Mouse (Mus musculus) frontal cortex, adult 2 months (tissue): ENCODE measurements around the gene Dnajc16. TPM values are rescaled to one million over a fixed set of nuclear protein-coding genes. Genes with fewer than 3 reads are reported as not detected.
"Not testable (repeated sequence)": the region's sequence is repeated elsewhere in the genome, so short reads cannot be mapped to it uniquely, and the experiment has no call there.

Source experiments
- DNase-seq, 2 experiments: peaks; one replicate each; pipeline ENCODE4 v3.0.0; 2022; ENCODE audit warnings: low spot score in 1 of 2; ENCODE audit errors: extremely low spot score in 1 of 2
- polyA plus RNA-seq: library from polyadenylated mRNA; depleted of rRNA; stranded (reverse); fragments of >200 nt; gene quantifications from 2 replicates; pipeline ENCODE4 v1.2.3, GENCODE M21; 2012

Gene Dnajc16
- polyA plus RNA-seq, 1 experiment: 30.8 TPM

DNA sequence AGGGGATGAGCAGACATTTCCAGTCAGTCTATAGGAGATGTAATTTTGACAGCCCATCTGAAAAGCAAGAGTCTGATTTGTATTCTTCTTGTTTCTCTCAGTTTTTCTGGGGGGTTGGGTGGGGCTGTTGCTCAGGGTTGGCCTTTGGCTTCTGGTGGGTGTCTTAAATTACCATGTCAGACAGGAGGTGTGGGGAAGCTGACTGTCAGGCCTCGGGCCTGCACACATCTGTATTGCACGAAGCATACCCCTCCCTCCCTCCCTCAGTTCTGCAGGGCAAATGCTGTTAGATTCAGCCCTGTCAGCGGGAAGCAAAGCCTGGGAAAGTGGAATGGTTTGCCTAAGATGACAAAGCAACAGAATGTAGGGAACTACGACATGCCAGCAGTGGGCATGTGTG lies 6.2 kb upstream of the Dnajc16 start:
- no peak for DNase-seq

DNA sequence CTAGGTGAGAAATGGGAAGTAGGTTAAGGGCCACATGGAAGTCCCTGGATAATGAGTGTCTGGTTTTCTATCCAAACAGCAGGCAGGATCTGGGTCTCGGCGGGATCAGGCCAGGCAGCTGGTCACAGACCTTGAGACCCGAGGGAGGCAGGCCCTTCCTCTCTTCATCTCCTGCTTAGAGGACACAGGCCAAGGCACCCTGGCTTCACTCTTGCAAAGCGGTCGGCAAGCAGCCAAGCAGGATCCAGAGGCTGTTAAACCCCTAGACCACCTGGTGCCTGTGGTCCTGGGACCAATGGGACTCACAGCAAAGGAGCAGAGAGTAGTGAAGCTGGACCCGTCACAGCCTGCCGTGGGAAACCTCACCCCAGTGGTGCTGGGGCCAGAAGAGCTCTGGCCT lies 5.6 kb upstream of the Dnajc16 start:
- DNase-seq: no peak

DNA sequence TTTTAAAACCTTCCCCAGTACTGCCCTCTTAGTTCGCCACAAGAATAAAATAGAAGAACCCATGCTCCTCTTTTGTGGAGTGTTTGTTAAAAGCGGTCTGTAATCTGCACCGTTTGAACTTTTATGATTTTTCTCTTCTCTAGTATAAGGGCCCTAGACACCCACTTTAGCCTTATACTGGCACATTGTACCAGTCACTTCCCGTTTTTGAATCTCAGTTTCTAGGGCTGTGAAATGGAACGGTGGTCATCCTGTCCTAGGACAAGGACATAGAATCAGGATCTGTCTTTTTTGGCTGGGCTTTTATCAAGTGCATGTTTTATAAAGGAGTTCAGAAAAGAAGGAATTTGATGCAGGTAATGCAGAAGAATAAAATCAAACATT lies 3.4 kb upstream of the Dnajc16 start:
- DNase-seq: no peak

DNA sequence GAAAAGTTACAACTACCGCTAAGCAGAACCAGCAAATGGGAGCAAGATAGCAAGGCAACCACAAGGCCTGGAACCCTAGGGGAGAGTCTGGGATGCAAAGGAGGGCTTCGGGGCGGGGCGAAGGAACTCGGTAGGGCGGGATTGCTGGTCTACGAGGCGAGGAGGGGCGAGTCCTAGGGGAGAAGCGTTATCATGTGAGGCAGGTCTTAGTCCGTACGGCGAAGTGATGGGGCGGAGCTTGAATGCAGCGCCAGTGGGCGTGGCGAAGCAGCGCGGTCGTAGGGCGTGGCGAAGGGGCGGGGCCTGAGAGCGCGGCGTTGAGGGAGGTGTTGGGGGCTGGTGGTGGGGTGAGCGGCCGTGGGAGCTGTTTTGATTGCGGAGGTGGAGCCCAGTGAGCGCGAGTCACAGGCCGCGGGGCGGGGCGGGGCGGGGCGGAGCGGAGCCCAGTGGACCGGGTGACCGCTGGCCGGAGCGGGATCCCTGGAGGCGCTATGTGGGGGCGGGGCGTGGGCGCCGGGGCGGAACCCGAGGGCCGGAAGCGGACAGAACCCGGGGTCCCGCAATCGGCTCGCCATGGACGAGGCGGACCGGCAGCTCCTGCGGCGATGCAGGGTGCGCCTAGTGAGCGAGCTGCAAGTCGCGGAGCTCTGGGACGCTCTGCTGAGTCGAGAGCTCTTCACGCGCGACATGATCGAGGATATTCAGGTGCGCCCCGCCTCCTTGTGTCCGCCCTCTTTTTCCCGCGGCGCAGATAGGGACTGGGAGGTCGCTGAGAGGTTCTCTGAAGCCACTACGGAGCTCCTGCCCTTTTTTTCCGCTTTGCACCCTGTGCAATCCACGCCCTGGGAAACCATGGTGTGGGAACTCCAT lies 2.8 kb upstream of the Dnajc16 start, which contains the start of gene Casp9:
Gene Casp9, plus strand, starts transcription at position 331 of the 870 bp plus-strand sequence.
- peak; percentile 92 to 98 for DNase-seq

DNA sequence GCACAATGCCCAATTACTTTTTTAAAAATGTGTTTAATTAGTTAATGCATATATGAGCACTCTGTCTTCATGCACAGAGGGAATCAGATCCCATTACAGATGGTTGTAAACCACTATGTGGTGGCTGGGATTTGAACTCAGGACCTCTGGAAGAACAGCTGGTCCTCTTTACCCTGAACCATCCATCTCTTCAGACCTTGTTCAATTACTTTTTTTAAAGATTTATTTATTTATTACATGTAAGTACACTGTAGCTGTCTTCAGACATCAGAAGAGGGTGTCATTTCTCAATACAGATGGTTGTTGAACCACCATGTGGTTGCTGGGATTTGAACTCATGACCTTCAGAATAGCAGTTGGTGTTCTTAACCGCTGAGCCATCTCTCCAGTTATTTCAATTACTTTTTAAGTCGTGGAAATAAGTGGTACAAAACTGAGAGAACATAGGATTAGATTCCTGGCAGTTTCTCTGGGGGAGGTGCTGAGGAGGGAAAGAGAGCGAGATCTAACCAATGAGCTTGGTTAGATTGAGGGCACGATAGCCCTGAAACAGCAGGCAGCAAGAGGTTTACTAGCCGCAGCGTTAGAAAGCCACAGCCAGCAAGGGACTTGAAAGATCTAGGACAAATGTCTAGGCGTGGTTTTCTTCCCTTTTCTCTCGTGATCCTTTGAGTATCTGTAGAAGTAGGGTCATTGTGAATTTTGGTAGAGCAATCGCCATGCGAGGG lies 2.0 kb upstream of the Dnajc16 start:
- no peak for DNase-seq

DNA sequence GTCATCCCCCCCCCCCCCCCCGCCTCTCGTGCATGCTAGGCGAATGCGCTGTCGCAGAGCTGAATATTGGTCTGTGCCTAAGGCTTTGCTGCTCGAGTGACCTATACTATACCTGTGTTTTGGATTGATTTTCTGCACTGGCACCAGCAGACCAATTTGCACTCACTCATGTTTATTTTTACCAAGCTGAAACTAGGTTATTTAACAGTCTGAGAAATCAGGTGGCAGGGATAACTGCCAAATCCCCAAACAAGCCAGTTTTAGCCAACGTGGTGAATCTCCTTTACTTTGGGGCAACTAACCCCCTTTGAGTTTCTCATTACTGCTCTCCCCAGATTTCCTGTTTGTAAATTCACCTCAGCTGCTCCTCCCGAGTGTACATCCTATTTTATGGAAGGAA lies 1.2 kb upstream of the Dnajc16 start:
- DNase-seq: no peak

DNA sequence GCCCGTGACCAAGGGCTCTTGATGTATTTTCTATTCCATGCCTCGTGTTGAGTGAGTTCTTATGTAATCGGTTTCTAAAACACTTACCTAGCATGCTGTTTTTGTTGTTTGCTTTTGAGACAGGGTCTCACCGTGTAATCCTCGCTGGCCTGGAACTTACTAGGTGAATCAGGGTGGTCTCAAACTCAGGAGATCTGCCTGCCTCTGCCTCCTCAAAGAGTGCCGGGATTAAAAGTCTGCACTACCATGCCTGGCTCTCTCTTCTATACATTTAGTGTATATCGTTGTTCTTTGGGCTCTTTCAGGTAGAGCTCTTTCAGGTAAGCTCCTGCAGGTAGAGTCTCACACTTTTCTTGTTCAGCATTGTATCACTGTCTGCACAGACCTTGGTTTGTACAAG lies 755 bp upstream of the Dnajc16 start:
- no peak for DNase-seq

DNA sequence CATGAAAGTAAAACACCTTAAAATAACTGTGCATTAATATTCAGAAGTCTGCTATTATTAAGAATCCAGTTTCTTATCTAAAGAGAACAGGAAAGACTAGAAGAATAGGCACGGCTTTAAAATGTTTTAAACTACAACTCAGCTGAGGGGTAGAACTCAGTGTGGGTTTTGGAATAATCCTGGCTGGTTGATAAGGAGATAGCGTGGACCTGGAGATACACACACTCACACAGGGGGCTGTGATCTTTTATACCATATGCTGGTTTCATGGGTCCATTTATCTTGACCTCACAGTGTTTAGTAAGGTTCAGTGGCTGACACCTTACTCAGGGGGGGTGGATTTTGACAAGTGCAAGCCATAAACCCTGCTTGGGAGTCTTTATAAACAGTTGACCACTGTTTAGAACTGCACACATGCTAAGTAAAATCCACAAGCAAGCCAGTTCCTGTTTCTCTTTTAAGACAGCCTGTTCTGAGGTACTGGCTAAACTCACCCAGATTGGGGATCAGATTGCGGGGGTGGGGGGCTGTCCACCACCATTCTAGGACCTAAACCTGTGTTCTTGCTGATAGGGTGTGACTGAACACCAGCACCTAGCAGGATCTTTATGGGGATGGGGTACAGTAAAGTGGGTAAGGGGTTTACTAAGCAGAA lies 1.0 kb downstream of the Dnajc16 start:
- no peak for DNase-seq

DNA sequence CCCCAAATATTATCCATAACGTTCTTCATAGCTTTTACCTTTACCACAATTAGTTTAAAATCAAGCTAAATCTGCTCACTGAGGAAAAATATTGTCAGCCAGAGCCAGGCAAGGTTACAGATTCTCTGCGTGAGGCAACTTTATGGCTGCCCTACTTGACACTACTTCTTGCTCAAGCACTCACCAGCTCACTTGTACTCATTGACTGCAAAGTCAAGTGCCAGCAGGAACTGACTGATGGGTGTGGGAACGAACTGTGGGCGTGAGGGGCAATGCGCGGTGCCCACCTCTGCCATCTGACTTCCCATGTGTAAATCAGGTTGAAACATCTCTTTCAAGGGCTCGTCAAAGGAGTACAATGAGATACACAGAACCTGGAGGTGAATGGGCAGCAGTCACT lies 3.3 kb downstream of the Dnajc16 start:
- no peak for DNase-seq

DNA sequence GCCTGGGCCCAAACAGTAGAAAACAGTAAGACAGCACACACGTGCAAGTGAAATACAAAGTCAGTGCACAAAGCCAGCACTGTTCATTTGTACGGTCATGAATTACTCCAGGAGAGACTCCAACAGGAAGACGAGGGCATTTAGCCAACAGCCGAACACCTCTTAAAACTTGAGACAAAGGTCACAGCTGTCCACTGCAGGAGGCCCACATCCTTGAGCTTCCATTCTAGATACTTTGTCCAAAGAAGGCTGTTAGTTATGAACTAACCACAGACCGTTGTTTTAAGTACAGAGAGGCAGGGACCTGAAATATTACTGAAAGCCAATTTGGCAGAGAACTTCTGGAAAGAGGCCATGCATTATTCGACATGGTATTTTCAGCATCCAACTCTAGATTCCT lies 3.7 kb downstream of the Dnajc16 start:
- no peak for DNase-seq

DNA sequence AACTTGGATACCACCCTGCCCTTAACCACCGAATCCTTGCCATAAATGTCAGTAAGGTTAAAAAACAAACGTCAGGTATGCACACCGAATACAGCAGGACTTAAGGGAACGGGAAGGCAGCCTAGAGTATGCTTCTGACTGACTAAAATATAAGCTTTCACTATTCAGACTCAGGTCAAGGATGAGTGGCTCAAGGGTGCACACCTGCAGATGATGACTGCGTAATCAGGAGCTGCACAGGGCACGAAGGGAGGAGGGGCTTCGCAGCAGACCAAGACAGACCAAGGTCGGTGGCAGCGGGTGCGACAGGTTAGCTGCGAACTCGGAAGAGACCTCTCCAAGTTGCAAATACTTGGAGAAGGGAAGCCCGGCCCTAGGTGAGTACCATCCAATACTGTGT lies 4.6 kb downstream of the Dnajc16 start:
- DNase-seq: no peak

DNA sequence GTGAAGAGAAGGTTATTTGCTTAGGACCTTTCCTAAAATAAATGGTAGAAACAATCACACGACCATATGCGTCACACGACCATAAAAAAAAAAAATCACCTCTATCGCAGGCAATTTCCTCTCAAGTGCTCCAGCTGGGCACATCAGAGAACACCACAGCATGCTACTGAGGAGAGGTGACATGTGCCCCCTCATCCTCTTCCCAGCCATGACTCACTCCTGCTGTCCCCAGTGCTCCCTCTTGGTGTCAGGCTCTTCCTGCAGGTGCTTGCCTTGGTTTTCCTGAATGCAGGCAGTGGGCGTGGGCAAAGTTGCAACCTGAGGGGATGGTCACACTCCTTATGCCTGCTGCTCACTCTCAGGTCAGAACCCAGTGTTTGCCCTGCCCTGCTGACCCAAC lies 5.9 kb downstream of the Dnajc16 start:
- no peak for DNase-seq

DNA sequence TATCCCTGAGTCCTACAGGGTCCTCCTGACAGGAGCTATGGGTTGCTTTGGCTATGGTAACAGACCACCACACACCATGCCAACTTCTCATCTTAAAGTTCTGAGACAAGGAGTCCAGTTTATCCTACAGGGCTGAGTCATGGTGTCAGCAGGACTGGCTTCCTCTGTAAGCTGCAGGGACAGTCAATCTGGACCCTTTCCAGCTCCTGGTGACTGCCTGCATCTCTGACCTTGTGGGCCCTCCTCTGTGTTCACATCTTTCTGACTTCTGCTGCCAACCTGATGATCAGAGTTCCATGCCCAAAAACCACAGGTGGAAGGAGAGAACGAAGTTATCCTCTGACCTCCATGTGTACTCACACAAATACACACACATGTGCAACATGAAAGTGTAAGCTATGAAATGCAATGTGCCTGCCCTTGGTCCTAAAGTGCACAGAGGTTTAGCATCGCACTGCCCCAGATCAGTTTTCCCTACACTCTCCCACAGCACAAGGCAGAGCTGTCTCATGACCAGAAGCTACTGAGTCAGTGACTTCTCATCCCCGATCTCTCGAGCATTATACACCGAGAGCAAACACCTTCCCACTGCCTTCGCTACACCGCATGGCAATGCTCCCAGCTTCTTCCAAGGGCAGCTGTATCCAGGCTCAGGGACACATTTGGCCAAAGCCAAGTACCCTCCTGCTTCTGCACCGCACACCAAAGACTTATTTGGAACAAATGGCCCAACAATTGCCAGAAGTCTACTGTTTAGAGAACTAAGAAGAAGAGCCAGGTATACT lies 9.3 kb downstream of the Dnajc16 start:
- no peak for DNase-seq

DNA sequence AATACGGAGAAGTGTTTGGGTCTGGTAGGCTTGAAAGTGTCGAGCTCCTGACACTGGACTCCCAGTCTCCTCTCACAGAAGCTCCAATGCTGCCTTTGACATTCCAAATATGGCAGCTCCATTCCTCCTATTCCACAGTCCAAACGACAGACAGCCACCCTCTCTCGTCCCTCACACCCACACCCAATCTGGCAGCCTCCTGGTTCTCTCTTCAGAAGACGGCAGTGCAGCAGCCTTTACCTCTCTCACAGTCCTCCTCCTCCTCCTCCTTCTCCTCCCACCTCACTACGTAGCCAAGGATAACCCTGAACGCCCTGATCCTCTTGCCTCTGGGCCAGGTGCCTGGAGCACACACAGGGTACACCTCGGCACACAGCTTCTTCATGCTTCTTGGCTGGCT lies 10.9 kb downstream of the Dnajc16 start:
- peak; percentile 61 to 81 for DNase-seq

DNA sequence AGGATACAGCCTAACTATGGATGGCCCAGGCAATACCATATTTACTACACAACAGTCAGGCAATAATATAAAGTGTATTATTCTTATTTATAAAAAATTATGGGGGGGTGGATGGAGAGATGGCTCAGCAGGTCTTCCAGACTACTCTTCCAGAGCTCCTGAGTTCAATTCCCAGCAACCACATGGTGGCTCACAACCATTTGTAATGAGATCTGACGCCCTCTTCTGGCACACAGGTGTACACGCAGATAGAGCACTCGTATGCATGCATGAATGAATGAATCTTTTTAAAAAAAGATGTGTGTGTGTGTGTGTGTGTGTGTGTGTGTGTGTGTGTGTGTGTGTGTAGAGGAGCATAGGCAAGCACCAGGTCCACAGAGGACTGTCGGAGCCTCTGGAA lies 17.7 kb downstream of the Dnajc16 start:
- not testable (repeated sequence) for DNase-seq

DNA sequence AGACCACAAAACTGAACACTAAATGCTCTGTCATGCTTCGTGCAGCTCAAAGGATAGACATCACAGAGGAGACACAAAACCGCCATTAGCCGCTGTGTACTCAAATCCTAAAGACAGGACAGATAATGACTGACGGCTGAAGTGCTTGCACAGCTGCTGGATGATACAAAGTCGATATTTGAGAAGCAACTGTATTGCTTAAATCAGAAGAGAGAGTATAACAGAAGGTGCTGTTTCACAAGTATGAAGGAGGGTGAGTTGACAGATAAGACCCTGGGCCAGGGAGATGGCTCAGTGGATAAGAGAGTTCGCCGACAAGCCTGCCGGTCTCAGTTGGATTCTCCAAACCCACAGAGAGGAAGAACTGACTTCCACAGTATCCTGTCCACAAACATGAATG lies 18.9 kb downstream of the Dnajc16 start:
- DNase-seq: no peak

DNA sequence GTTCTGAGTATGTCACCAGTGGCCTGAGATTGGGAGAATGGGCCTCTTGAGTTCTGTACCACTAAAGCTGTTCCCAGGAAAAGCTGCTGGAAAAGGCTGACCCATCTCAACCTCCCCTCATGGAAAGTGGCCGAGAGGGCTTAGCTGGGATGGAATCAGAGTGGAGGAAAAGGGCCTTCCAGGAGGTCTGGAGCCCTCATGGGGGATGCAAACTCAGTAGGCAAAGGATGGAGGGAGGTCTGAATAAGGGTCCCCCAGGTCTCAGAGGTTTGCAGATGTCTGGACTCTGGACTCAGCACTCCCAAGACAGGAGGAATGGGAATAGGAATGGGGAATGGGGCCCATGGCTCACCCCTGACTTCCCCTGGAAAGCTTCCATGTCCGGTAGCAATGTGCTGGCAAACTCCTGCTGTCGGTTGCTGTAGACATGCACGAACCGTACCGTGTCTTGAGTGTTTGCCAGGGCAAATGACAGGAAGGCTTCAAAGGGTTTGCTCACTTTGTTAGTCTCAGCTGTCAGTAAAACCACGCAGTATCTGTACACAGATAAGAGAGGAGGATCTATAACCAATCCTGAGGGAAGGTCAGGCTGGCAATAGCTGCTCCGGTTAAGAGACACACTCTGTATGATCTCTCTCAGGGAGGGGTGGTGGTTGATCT lies 21.1 kb downstream of the Dnajc16 start:
- DNase-seq: no peak

DNA sequence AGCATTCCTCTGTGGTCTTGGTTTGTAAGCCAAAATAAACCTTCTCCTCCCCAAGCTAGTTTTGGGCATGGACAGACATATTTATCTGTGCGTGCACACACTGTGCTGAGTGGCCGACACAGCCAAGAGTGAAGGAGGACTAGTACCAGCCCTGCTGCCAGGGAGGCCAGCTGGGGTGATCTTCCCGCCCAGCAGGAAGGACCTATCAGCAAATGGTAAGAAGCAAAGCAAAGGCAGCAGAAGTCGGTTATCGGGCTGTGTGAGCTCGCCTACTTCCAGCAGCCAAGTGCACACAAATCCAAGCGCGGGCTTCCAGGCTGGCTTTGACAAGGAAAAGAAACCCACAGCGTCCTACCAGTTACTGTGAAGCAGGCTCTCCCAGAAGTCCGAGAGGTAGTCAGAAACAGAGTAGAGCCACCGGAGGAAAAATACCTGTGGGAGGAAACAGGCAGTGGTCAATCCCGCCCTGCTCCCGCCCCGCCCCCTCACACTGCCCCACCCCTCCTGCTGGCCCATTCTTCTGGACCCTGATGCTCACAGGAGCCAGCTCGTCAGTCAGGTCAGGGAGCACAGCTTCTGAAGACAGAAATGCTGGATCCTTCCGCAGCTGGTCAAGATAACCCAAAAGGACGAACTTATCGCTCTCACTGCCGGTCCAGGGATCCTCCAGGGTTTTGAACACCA lies 23.2 kb downstream of the Dnajc16 start:
- DNase-seq: no peak

DNA sequence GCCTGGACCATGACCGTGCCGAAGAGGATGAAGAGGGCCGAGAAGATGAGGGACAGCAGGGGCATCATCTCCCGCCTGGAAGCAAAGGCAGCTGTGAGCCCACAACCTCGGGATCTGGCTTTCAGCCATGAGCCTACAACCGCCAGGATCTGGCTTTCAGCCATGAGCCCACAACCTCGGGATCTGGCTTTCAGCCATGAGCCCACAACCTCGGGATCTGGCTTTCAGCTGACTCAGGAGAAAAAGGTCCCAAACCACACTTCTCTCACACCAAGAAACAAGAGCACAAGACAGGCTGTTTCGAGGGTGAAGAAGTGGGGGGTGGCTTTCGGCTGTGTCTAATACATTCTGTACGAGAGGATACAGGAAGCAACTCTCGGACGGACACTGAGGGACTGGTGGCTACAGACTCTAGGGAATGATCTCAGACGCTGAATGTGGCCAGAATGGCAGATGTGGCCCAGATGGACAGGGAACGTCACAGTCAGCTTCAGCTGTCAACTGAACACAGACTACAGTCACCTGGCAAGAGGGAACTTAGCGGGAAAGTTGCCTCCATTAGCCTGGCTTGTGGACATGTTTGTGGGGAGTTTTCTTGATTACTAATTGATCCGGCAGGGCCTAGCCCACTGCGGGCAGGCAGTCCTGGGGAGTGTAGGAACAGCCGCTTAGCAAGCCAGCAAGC lies 23.9 kb downstream of the Dnajc16 start:
- DNase-seq: peak in 1 of 2 experiments; percentile 47
